Mouse (Mus musculus) layer of hippocampus, postnatal 36 days (tissue): ENCODE results near the gene Runx1. TPM values are rescaled to one million over a fixed set of nuclear protein-coding genes. Genes with fewer than 3 reads are reported as not detected.

ENCODE experiments used
- DNase-seq, 2 experiments: peaks; one replicate each; pipeline ENCODE4 v3.0.0; 2022
- total RNA-seq, 2 experiments: library from RNA; stranded (reverse); gene quantifications; 2 replicates each; pipeline ENCODE4 v1.2.3; 2021

Gene Runx1
- total RNA-seq, 2 experiments from 2014 or later, result 1.00 to 2.1 TPM

GRCm38 (mm10) chr16:92697737-92698611, 128.0 kb downstream of the Runx1 start:
- peak in 1 of 2 experiments; percentile 8 for DNase-seq

- peak; percentile 17 to 18 for DNase-seq
These were observed 128.7 kb downstream of the Runx1 start for GRCm38 (mm10) chr16:92697227-92697736.

- peak in 1 of 2 experiments; percentile 16 for DNase-seq
These were observed 129.4 kb downstream of the Runx1 start for GRCm38 (mm10) chr16:92696411-92697015.

- DNase-seq, result no peak
These were observed 130.0 kb downstream of the Runx1 start for GRCm38 (mm10) chr16:92695981-92696380.

GRCm38 (mm10) chr16:92695200-92695921, 130.6 kb downstream of the Runx1 start:
- peak in 1 of 2 experiments; percentile 15 for DNase-seq

GRCm38 (mm10) chr16:92694496-92695106, 131.3 kb downstream of the Runx1 start:
- no peak for DNase-seq

GRCm38 (mm10) chr16:92690759-92691158, 135.2 kb downstream of the Runx1 start:
- no peak for DNase-seq

- no peak for DNase-seq
These were observed 137.0 kb downstream of the Runx1 start for GRCm38 (mm10) chr16:92688941-92689340.

- no peak for DNase-seq
These were observed 139.0 kb downstream of the Runx1 start for GRCm38 (mm10) chr16:92686978-92687377.

GRCm38 (mm10) chr16:92685766-92686315, 140.1 kb downstream of the Runx1 start:
- no peak for DNase-seq

GRCm38 (mm10) chr16:92684423-92685211, 141.3 kb downstream of the Runx1 start:
- no peak for DNase-seq

GRCm38 (mm10) chr16:92676630-92677029, 149.3 kb downstream of the Runx1 start:
- no peak for DNase-seq

GRCm38 (mm10) chr16:92675677-92676076, 150.3 kb downstream of the Runx1 start:
- DNase-seq, result no peak

GRCm38 (mm10) chr16:92674916-92675450, 151.0 kb downstream of the Runx1 start:
- DNase-seq, result no peak

GRCm38 (mm10) chr16:92674121-92674816, 151.7 kb downstream of the Runx1 start:
- DNase-seq, result no peak

- no peak for DNase-seq
These were observed 157.1 kb downstream of the Runx1 start for GRCm38 (mm10) chr16:92668807-92669206.

GRCm38 (mm10) chr16:92661757-92662156, 164.2 kb downstream of the Runx1 start:
- DNase-seq, result no peak

GRCm38 (mm10) chr16:92656750-92657149, 169.2 kb downstream of the Runx1 start:
- no peak for DNase-seq

- no peak for DNase-seq
These were observed 171.5 kb downstream of the Runx1 start for GRCm38 (mm10) chr16:92654294-92654950.

- no peak for DNase-seq
These were observed 172.1 kb downstream of the Runx1 start for GRCm38 (mm10) chr16:92653816-92654215.
